Mouse (Mus musculus) liver, embryonic 12.5 days (tissue): ENCODE measurements around the gene Stmnd1. TPM values are rescaled to one million over a fixed set of nuclear protein-coding genes. Genes with fewer than 3 reads are reported as not detected.

Experiments used
- ATAC-seq: fragments of 200-750 bp; cut with Nextera tagmentation; 2 replicates; pipeline ENCODE4 v1.8.0; 2017; ENCODE audit warnings: moderate number of reproducible peaks, mild to moderate bottlenecking, moderate library complexity
- H3K27ac ChIP-seq: fragments of 300-500 bp; sonication (generic); 2 replicates; pipeline ENCODE4 v1.5.1; 2016; ENCODE audit warnings: mild to moderate bottlenecking
- H3K27me3 ChIP-seq: fragments of 300-500 bp; sonication (generic); replicated peaks from 2 replicates; pipeline ENCODE4 v1.6.1; 2016; ENCODE audit warnings: mild to moderate bottlenecking, moderate library complexity
- H3K36me3 ChIP-seq: fragments of 300-500 bp; sonication (generic); 2 replicates; pipeline ENCODE4 v1.6.1; 2016; ENCODE audit warnings: mild to moderate bottlenecking, moderate library complexity
- H3K4me1 ChIP-seq: fragments of 300-500 bp; sonication (generic); 2 replicates; pipeline ENCODE4 v1.6.1; 2016
- H3K4me2 ChIP-seq: fragments of 300-500 bp; sonication (generic); 2 replicates; pipeline ENCODE4 v1.6.1; 2016; ENCODE audit warnings: mild to moderate bottlenecking, moderate library complexity
- H3K4me3 ChIP-seq: fragments of 300-500 bp; sonication (generic); 2 replicates; pipeline ENCODE4 v1.5.1; 2016; ENCODE audit warnings: mild to moderate bottlenecking, moderate library complexity
- H3K9ac ChIP-seq: fragments of 300-500 bp; sonication (generic); 2 replicates; pipeline ENCODE4 v1.6.1; 2016; ENCODE audit warnings: mild to moderate bottlenecking, moderate library complexity
- H3K9me3 ChIP-seq: fragments of 300-500 bp; sonication (generic); replicated peaks from 2 replicates; pipeline ENCODE4 v1.6.1; 2016; ENCODE audit warnings: mild to moderate bottlenecking, moderate library complexity
- WGBS: fragments of 180-500 bp; shearing (Covaris S2); methylation state at CpG from one replicate; pipeline ENCODE4 v1.1.7; 2016; ENCODE audit not compliant: insufficient replicate concordance; 5-methylcytosine and 5-hydroxymethylcytosine counted together
- polyA plus RNA-seq: library from polyadenylated mRNA; unstranded; fragments of >200 nt; fragmentation: Nextera tagmentation; extraction: Ambion mirVana; gene quantifications from 2 replicates; pipeline ENCODE4 v1.2.1, GENCODE M21; 2016

Stmnd1 gene
- polyA plus RNA-seq, 1 experiment from 2014 or later: not detected

DNA sequence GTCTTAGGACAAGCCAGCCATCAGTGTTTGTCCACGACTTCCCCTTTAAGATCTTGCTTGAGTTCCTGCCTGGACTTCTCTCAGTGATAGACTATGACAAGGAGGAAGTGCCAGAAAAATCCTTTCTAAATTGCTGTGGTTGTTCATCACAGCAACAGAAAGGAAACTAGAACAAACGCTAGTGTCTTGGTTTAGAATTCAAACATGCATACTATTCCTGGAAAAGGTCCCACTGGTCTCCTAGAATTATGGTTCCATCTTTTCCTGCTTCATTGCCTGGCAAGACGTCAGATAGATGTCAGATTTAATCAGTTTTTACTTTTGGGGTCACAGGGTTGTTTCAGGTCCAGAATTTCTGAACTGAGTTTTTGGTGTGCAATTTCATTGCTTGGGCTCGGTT is 14.0 kb upstream of the Stmnd1 start:
- Histone ChIP-seq H3K9me3 (no peaks in the 10 kb centered on the region), H3K27ac (no peak overlapping the region), H3K4me3 (no peak overlapping the region), H3K4me1 (peaks cover 14% of the 10 kb centered on the region), H3K27me3 (no peaks in the 10 kb centered on the region), H3K9ac (no peak overlapping the region), H3K36me3 (no peaks in the 10 kb centered on the region), H3K4me2 (no peak overlapping the region)
- 32% methylated on average over 4 of the region's 4 CpGs for WGBS
- no peak for ATAC-seq

DNA sequence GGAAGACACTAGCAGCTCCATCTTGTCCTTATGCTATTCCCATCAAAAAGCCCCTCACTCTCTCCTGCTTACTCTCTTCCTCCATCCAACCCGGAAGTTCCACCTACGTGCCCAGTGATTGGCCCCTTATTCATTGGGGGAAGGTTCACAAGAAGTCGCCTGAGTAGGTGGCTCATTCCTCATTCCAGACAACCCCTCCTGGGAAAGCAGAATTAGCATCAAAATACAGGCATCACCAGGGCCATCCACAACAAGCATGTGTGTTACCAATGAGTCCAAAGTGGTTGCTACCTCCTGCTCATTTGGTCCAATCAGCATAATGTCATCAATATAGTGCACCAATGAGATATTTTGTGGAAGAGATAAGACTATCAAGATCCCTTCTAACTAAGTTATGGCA is 12.3 kb upstream of the Stmnd1 start:
- no peaks in the 10 kb centered on the region for H3K4me1 ChIP-seq
- no peaks in the 10 kb centered on the region for H3K9me3 ChIP-seq
- no peak overlapping the region for H3K4me2 ChIP-seq
- H3K36me3 ChIP-seq: no peaks in the 10 kb centered on the region
- no peak overlapping the region for H3K27ac ChIP-seq
- 67% methylated on average over 3 of the region's 3 CpGs for WGBS
- H3K4me3 ChIP-seq: no peak overlapping the region
- no peak overlapping the region for H3K9ac ChIP-seq
- no peaks in the 10 kb centered on the region for H3K27me3 ChIP-seq
- no peak for ATAC-seq

- no peak overlapping the region for H3K27ac ChIP-seq
- peak; percentile 82 for ATAC-seq
- H3K36me3 ChIP-seq: no peaks in the 10 kb centered on the region
- H3K27me3 ChIP-seq: peaks cover under 1% of the 10 kb centered on the region; the same call in 1 of the 2 replicates
- H3K4me2 ChIP-seq: no peak overlapping the region
- no peak overlapping the region for H3K4me3 ChIP-seq
- H3K9ac ChIP-seq: no peak overlapping the region
- peaks cover 19% of the 10 kb centered on the region for H3K4me1 ChIP-seq
- no peaks in the 10 kb centered on the region for H3K9me3 ChIP-seq
Observed at GRCm38 (mm10) chr13:46267783-46268182, 5.7 kb upstream of the Stmnd1 start.

GRCm38 (mm10) chr13:46268341-46268740 is 5.2 kb upstream of the Stmnd1 start:
- no peaks in the 10 kb centered on the region for H3K9me3 ChIP-seq
- H3K27me3 ChIP-seq: peaks cover 6% of the 10 kb centered on the region; the same call in 1 of the 2 replicates
- peak; percentile 44; the same call in 1 of the 2 replicates for ATAC-seq
- no peak overlapping the region for H3K27ac ChIP-seq
- H3K4me1 ChIP-seq: peaks cover 25% of the 10 kb centered on the region
- no peak overlapping the region for H3K9ac ChIP-seq
- H3K36me3 ChIP-seq: no peaks in the 10 kb centered on the region
- 42% methylated on average over 3 of the region's 3 CpGs for WGBS
- H3K4me2 ChIP-seq: no peak overlapping the region
- no peak overlapping the region for H3K4me3 ChIP-seq

GRCm38 (mm10) chr13:46268815-46269445 is 4.6 kb upstream of the Stmnd1 start:
- Histone ChIP-seq H3K9me3 (no peaks in the 10 kb centered on the region), H3K36me3 (no peaks in the 10 kb centered on the region), H3K4me2 (no peak overlapping the region), H3K27me3 (peaks cover 10% of the 10 kb centered on the region), H3K27ac (no peak overlapping the region), H3K9ac (no peak overlapping the region), H3K4me1 (peaks cover 29% of the 10 kb centered on the region), H3K4me3 (no peak overlapping the region)
- no peak for ATAC-seq
- 59% methylated on average over 7 of the region's 7 CpGs for WGBS

- Histone ChIP-seq H3K27ac (no peak overlapping the region), H3K4me3 (no peak overlapping the region), H3K4me1 (peaks cover 24% of the 10 kb centered on the region), H3K9ac (no peak overlapping the region), H3K9me3 (no peaks in the 10 kb centered on the region), H3K27me3 (peaks cover 10% of the 10 kb centered on the region), H3K36me3 (no peaks in the 10 kb centered on the region), H3K4me2 (peak overlapping the region; percentile 43)
- WGBS: 17% methylated on average over 17 of the region's 17 CpGs
- no peak for ATAC-seq
Observed at GRCm38 (mm10) chr13:46272811-46273452, 589 bp upstream of the Stmnd1 start.

- H3K4me3 ChIP-seq: no peak overlapping the region
- H3K36me3 ChIP-seq: no peaks in the 10 kb centered on the region
- peaks cover 10% of the 10 kb centered on the region for H3K27me3 ChIP-seq
- 72% methylated on average over 4 of the region's 4 CpGs for WGBS
- no peak for ATAC-seq
- no peak overlapping the region for H3K27ac ChIP-seq
- no peaks in the 10 kb centered on the region for H3K9me3 ChIP-seq
- H3K4me1 ChIP-seq: peaks cover 11% of the 10 kb centered on the region; the same call in 1 of the 2 replicates
- no peak overlapping the region for H3K4me2 ChIP-seq
- H3K9ac ChIP-seq: no peak overlapping the region
Observed at GRCm38 (mm10) chr13:46275701-46276100, 2.2 kb downstream of the Stmnd1 start.

GRCm38 (mm10) chr13:46282543-46282942 is 9.0 kb downstream of the Stmnd1 start:
- WGBS: 69% methylated on average over 2 of the region's 2 CpGs
- H3K4me3 ChIP-seq: no peak overlapping the region
- no peak for ATAC-seq
- no peak overlapping the region for H3K27ac ChIP-seq
- no peaks in the 10 kb centered on the region for H3K9me3 ChIP-seq
- H3K27me3 ChIP-seq: no peaks in the 10 kb centered on the region
- no peaks in the 10 kb centered on the region for H3K36me3 ChIP-seq
- H3K4me1 ChIP-seq: no peaks in the 10 kb centered on the region
- H3K4me2 ChIP-seq: no peak overlapping the region
- H3K9ac ChIP-seq: no peak overlapping the region

DNA sequence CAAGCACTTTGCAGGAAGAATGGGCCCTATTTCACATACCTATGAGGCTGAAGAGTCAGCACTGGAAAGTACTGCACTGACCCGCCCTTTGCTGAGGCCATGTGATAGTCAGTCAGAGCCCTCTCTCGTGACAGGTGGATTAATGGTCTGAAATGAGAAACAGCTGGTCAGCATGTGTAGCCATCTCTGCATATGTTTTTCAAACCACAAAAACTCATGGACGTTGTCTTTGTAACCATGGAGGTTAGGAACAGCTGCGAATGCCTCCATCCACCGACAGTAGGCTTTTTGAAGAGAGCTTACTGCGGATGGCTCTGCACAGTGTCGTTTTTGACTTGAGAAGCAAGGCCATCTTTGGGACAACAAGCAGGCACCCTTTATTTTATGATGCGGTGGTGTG is 14.3 kb downstream of the Stmnd1 start:
- H3K36me3 ChIP-seq: no peaks in the 10 kb centered on the region
- no peaks in the 10 kb centered on the region for H3K9me3 ChIP-seq
- H3K4me2 ChIP-seq: no peak overlapping the region
- H3K4me1 ChIP-seq: no peaks in the 10 kb centered on the region
- no peak overlapping the region for H3K27ac ChIP-seq
- ATAC-seq: no peak
- H3K27me3 ChIP-seq: no peaks in the 10 kb centered on the region
- WGBS: 61% methylated on average over 8 of the region's 8 CpGs
- no peak overlapping the region for H3K9ac ChIP-seq
- H3K4me3 ChIP-seq: no peak overlapping the region

DNA sequence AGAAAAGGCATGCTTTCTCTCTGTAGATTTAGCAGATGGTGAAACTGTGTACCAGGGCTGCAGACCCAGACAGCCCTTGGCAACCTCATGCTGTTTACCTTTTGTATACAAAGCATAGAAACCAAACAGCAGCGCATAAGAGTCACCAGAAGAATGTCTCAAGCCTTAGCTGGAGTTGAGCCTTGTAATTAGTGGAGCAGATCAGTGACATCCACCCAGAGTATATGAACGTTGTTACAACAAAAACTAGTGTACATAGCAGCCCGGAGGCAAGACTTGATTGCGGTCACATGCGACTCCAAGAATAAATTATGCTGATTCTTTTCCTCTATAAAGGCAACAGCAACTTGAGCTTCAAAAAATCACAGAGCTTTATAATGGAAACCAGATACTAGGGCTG is 14.9 kb downstream of the Stmnd1 start:
- WGBS: 76% methylated on average over 5 of the region's 5 CpGs
- H3K9ac ChIP-seq: no peak overlapping the region

DNA sequence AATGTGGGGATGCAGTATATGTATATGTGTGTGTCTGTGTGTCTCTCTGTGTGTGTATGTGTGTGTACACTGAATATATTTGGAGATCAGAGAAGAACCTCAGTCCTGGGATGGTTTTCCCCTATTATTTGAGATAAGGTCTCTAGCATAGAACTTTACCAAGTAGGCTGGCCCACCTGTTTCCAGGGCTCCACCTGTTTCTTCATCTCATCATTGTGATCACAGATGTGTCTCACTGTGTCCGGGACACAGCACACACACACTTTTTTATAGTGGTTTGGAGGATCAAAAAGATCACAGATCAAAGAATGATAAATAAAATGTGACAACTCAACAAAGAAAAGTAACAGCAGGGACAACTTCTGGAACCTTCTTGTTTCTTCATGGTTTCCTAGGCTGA is 17.0 kb downstream of the Stmnd1 start:
- WGBS: 54% methylated on average over 1 of the region's 1 CpGs
- Histone ChIP-seq H3K9me3 (no peaks in the 10 kb centered on the region), H3K27ac (no peak overlapping the region), H3K36me3 (no peaks in the 10 kb centered on the region), H3K4me1 (no peaks in the 10 kb centered on the region), H3K4me3 (no peak overlapping the region), H3K27me3 (no peaks in the 10 kb centered on the region), H3K4me2 (no peak overlapping the region), H3K9ac (no peak overlapping the region)
- ATAC-seq: no peak

More for the DNA sequence above, 14.9 kb downstream of the Stmnd1 start:
- Histone ChIP-seq H3K27me3 (no peaks in the 10 kb centered on the region), H3K36me3 (no peaks in the 10 kb centered on the region), H3K27ac (no peak overlapping the region), H3K9me3 (no peaks in the 10 kb centered on the region), H3K4me2 (no peak overlapping the region), H3K4me1 (no peaks in the 10 kb centered on the region), H3K4me3 (no peak overlapping the region)
- ATAC-seq: no peak

- ATAC-seq: no peak
- H3K9ac ChIP-seq: no peak overlapping the region
- H3K27me3 ChIP-seq: no peaks in the 10 kb centered on the region
- H3K27ac ChIP-seq: no peak overlapping the region
- H3K4me2 ChIP-seq: no peak overlapping the region
- no peaks in the 10 kb centered on the region for H3K4me1 ChIP-seq
- no peaks in the 10 kb centered on the region for H3K9me3 ChIP-seq
- H3K4me3 ChIP-seq: no peak overlapping the region
- H3K36me3 ChIP-seq: no peaks in the 10 kb centered on the region
Observed at GRCm38 (mm10) chr13:46294365-46294764, 20.8 kb downstream of the Stmnd1 start.

- 77% methylated on average over 4 of the region's 4 CpGs for WGBS
- Histone ChIP-seq H3K4me1 (no peaks in the 10 kb centered on the region), H3K36me3 (no peaks in the 10 kb centered on the region), H3K4me2 (no peak overlapping the region), H3K27me3 (no peaks in the 10 kb centered on the region), H3K9me3 (no peaks in the 10 kb centered on the region), H3K9ac (no peak overlapping the region), H3K4me3 (no peak overlapping the region), H3K27ac (no peak overlapping the region)
- no peak for ATAC-seq
Observed at GRCm38 (mm10) chr13:46297701-46298100, 24.2 kb downstream of the Stmnd1 start.
